Mouse (Mus musculus): ENCODE results near the gene Dcaf5.

- TF ChIP-seq CTCF (conservative IDR thresholded peaks at IDR 0.05 in 1 of 2, IDR thresholded peaks at IDR 0.05 in 1 of 2; ENCODE audit: low read depth in 2 of 2, low read length in 2 of 2) = no peak
- TF ChIP-seq POLR2A (IDR thresholded peaks at IDR 0.05; ENCODE audit: low read depth, low read length) = no peak
- no peak for TF ChIP-seq EP300 (IDR thresholded peaks at IDR 0.05; ENCODE audit: low read length)
- TF ChIP-seq SIN3A (IDR thresholded peaks at IDR 0.05; ENCODE audit: low read length) = no peak
- no peak for TF ChIP-seq NRF1 (IDR thresholded peaks at IDR 0.05; ENCODE audit: low read depth, low read length)
- no peak for TF ChIP-seq POLR2AphosphoS2 (IDR thresholded peaks at IDR 0.05; ENCODE audit: low read depth, low read length)
- no peak for TF ChIP-seq MAX (IDR thresholded peaks at IDR 0.05; ENCODE audit: low read length)
- TF ChIP-seq MAFK (IDR thresholded peaks at IDR 0.05; ENCODE audit: insufficient replicate concordance, low read length) = no peak
Measured at GRCm38 (mm10) chr12:80344777-80345231, 91.6 kb downstream of the Dcaf5 start.

Measured in CH12.LX (cell line).